Mouse (Mus musculus) mouse trophoblast stem cell (cell line): ENCODE data around the gene Vmn1r27.

Experiments used
- in situ Hi-C, 2 experiments: fragments of 300-500 bp; cut with MseI, MboI; formaldehyde crosslinking; loops; 2 replicates in 1 of 2; 3 replicates in 1 of 2; pipeline ENCODE4 v1.15.1; 2025

Vmn1r27 gene

DNA sequence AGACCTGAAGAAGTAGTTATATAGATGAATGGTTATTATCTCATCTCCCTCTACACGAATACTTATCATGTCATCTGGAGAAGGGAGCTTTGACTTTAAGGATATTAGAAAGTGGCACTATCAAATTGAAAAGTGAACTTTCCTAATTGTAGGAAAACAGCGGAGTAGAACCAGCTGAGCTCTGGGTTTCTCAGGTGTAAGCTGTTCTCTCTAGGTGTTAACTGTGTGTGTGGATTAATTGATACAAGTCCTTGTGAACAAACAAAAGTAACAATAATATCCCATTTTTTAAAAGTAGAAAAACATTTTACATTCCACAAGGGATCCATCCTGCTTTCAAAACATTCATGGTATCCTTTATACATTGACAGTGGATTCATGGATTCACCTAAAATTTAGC lies at the start of gene Vmn1r27:
Gene Vmn1r27, minus strand, starts transcription at position 101 of the 400 bp plus-strand sequence.
- in situ Hi-C loops = no loop called here

DNA sequence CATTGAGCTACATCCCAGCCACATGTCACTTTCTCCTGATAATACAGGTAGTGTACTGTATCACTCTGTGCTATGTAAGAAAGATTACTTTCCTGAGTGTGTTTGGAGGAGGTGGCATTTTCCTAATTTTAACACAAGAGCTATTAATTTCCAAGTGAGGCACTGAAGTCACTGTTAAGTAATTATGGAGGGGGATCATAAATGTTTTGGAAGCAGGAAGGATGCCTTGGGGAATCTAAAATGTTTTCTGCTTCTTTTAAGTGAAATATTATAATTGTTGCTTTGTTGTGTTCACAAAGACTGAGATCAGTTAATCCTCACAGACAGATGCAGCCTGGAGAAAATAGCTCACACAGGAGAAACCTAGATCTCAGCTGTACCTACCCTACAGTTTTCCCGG lies 43.1 kb upstream of the Vmn1r27 start, which contains the start of gene Vmn1r28:
Gene Vmn1r28, plus strand, starts transcription at position 301 of the 400 bp plus-strand sequence.
- in situ Hi-C loops = no loop called here

DNA sequence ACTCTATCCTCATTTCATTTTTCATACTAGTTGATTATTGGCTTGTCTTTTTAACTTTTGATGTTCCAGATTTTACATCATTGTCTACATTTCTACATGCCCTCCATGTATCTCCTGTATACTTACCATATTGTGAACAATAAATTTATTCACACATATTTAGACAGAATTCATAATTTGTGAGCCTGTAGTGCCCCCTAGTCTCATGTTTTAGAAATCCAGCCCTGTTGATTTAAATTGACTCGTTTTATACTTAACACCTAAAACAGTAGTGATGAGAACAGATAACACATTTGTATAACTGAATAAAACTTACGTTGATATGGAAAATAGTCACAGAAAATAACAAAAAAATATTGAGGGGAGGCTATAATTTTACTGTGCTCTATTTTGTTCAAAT lies 2.5 kb downstream of the Vmn1r27 start:
- in situ Hi-C loops = no loop called here
